Mouse (Mus musculus) bone marrow, adult 2 months (tissue): ENCODE data around the gene Sox14.

Source experiments
- CTCF ChIP-seq: fragments of 200-500 bp; IDR thresholded peaks from 2 replicates; pipeline ENCODE4 v1.5.1; 2011; ENCODE audit warnings: low read length, control low read depth; ENCODE audit not compliant: control insufficient read depth, insufficient read depth
- POLR2A ChIP-seq: fragments of 200-500 bp; IDR thresholded peaks from 2 replicates; pipeline ENCODE4 v1.6.1; 2011; ENCODE audit warnings: low read depth, mild to moderate bottlenecking, control low read depth, low read length, borderline replicate concordance; ENCODE audit not compliant: control insufficient read depth

- TF ChIP-seq CTCF = peak; percentile 73
- TF ChIP-seq POLR2A = no peak
These were observed 29.1 kb downstream of the Sox14 start for GRCm38 (mm10) chr9:99846820-99847219.
